Mouse (Mus musculus) E14TG2a.4 (cell line): ENCODE data around the gene Ppp1r16b.

Experiments
- CTCF ChIP-seq: conservative IDR thresholded peaks from 2 replicates; pipeline ENCODE4 v1.5.1; 2014; ENCODE audit warnings: low read length
- POU5F1 ChIP-seq: IDR thresholded peaks from 2 replicates; pipeline ENCODE4 v1.6.1; 2014; ENCODE audit warnings: low read length, borderline replicate concordance

GRCm38 (mm10) chr2:158696451-158696850 lies 31.3 kb downstream of the Ppp1r16b start:
- TF ChIP-seq CTCF, result no peak
- TF ChIP-seq POU5F1, result no peak
